Mouse (Mus musculus) midbrain, postnatal 0 days (tissue): ENCODE data around the gene Cers4. TPM values are rescaled to one million over a fixed set of nuclear protein-coding genes. Genes with fewer than 3 reads are reported as not detected.

Experiments
- ATAC-seq: fragments of 200-750 bp; cut with Nextera tagmentation; 2 replicates; pipeline ENCODE4 v1.8.0; 2017; ENCODE audit warnings: moderate number of reproducible peaks, mild to moderate bottlenecking, moderate TSS enrichment, moderate library complexity; ENCODE audit not compliant: low FRiP score
- DNase-seq: peaks from one replicate; pipeline ENCODE4 v3.0.0-alpha.2; 2015; ENCODE audit warnings: low spot score
- H3K27ac ChIP-seq: fragments of 300-500 bp; sonication (generic); 2 replicates; pipeline ENCODE4 v1.5.1; 2014; ENCODE audit warnings: low read depth, mild to moderate bottlenecking, low read length, mixed read lengths
- H3K27me3 ChIP-seq: fragments of 300-500 bp; sonication (generic); 2 replicates; pipeline ENCODE4 v1.6.1; 2014; ENCODE audit warnings: low read length, control low read depth, mixed read lengths; ENCODE audit not compliant: insufficient read depth
- H3K36me3 ChIP-seq: fragments of 300-500 bp; sonication (generic); 2 replicates; pipeline ENCODE4 v1.6.1; 2014; ENCODE audit warnings: low read length, control low read depth, mixed read lengths; ENCODE audit not compliant: insufficient read depth
- H3K4me1 ChIP-seq: fragments of 300-500 bp; sonication (generic); 2 replicates; pipeline ENCODE4 v1.6.1; 2014; ENCODE audit warnings: mild to moderate bottlenecking, control low read depth, antibody characterized with exemption, low read length, mixed read lengths; ENCODE audit not compliant: insufficient read depth
- H3K4me2 ChIP-seq: fragments of 300-500 bp; sonication (generic); 2 replicates; pipeline ENCODE4 v1.6.1; 2014; ENCODE audit warnings: low read depth, mild to moderate bottlenecking, low read length, mixed read lengths; ENCODE audit not compliant: poor library complexity, severe bottlenecking
- H3K4me3 ChIP-seq: fragments of 300-500 bp; sonication (generic); 2 replicates; pipeline ENCODE4 v1.5.1; 2014; ENCODE audit warnings: low read depth, mild to moderate bottlenecking, low read length, moderate library complexity
- H3K9ac ChIP-seq: fragments of 300-500 bp; sonication (generic); replicated peaks from 2 replicates; pipeline ENCODE4 v1.6.1; 2014; ENCODE audit warnings: mild to moderate bottlenecking, low read length, moderate library complexity, mixed read lengths; ENCODE audit not compliant: poor library complexity, severe bottlenecking
- H3K9me3 ChIP-seq: fragments of 300-500 bp; sonication (generic); 2 replicates; pipeline ENCODE4 v1.6.1; 2016; ENCODE audit warnings: low read length, control low read depth
- CTCF ChIP-seq: IDR thresholded peaks from 2 replicates; pipeline ENCODE4 v1.5.1; 2016; ENCODE audit warnings: antibody characterized with exemption, mild to moderate bottlenecking
- WGBS: fragments of 180-500 bp; shearing (Covaris S2); extraction: QIAGEN DNeasy Blood & Tissue Kit; methylation state at CpG from one replicate; pipeline ENCODE4 v1.1.7; 2014; 5-methylcytosine and 5-hydroxymethylcytosine counted together
- polyA plus RNA-seq: library from polyadenylated mRNA; unstranded; fragments of >200 nt; fragmentation: Nextera tagmentation; extraction: Ambion mirVana; gene quantifications from 2 replicates; pipeline ENCODE4 v1.2.1, GENCODE M21; 2015
- total RNA-seq: library from RNA; depleted of rRNA; stranded (reverse); fragments of >200 nt; gene quantifications from 2 replicates; pipeline ENCODE4 v1.2.3, GENCODE M21; 2014

The Cers4 gene
- total and polyA plus RNA-seq, 2 experiments from 2014 or later: 38.3 to 59.7 TPM

DNA sequence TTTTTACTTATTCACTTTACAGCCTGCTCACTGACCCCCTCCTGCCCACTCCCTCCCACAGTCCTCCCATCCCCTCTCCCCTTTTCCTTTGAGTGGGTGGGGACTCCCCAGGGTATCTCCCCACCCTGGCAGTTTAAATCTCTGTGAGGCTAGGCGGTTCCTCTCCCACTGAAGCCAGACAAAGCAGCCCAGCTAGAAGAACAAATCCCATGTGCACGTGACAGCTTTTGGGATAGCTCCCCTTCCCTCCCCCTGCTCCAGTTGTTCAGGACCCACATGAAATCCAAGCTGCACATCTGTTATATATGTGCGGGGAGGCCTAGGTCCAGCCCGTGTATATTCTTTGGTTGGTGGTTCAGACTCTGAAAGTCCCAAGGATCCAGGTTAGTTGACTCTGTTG lies 10.3 kb upstream of the Cers4 start:
- no peak for ATAC-seq
- 51% methylated on average over 4 of the region's 4 CpGs for WGBS

DNA sequence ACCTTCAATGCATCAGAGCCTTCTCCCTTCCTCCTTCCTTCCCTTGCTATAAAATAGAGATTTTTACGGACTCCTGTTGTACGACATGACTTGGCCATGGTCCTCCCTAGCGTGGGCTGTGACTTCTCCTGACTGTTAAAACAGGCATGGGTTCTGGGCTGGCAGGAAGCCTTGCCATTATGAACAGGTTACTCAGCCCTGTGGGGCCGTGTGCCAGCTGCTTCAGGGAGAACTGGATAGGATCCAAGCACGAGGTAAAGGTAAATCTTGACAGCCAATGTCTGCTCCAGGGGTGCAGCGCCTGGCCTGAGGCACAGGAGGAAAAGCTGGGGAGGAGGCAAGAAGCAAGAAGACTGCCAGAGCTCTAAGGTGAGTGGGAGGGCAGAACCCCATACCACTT lies 9.5 kb upstream of the Cers4 start:
- H3K4me3 ChIP-seq: no peak overlapping the region
- H3K27me3 ChIP-seq: no peaks in the 10 kb centered on the region
- H3K36me3 ChIP-seq: no peaks in the 10 kb centered on the region
- H3K9ac ChIP-seq: no peak overlapping the region
- H3K27ac ChIP-seq: no peak overlapping the region
- H3K4me2 ChIP-seq: no peak overlapping the region
- DNase-seq (peak; percentile 4), ATAC-seq (no peak)
- H3K9me3 ChIP-seq: no peaks in the 10 kb centered on the region
- 80% methylated on average over 6 of the region's 6 CpGs for WGBS
- H3K4me1 ChIP-seq: no peaks in the 10 kb centered on the region
- TF ChIP-seq CTCF: no peak

More for the DNA sequence above, 10.3 kb upstream of the Cers4 start:
- Histone ChIP-seq H3K9ac (no peak overlapping the region), H3K36me3 (no peaks in the 10 kb centered on the region), H3K9me3 (no peaks in the 10 kb centered on the region), H3K27me3 (no peaks in the 10 kb centered on the region), H3K4me1 (no peaks in the 10 kb centered on the region), H3K27ac (no peak overlapping the region), H3K4me2 (no peak overlapping the region), H3K4me3 (no peak overlapping the region)
- no peak for TF ChIP-seq CTCF
- DNase-seq: no peak

DNA sequence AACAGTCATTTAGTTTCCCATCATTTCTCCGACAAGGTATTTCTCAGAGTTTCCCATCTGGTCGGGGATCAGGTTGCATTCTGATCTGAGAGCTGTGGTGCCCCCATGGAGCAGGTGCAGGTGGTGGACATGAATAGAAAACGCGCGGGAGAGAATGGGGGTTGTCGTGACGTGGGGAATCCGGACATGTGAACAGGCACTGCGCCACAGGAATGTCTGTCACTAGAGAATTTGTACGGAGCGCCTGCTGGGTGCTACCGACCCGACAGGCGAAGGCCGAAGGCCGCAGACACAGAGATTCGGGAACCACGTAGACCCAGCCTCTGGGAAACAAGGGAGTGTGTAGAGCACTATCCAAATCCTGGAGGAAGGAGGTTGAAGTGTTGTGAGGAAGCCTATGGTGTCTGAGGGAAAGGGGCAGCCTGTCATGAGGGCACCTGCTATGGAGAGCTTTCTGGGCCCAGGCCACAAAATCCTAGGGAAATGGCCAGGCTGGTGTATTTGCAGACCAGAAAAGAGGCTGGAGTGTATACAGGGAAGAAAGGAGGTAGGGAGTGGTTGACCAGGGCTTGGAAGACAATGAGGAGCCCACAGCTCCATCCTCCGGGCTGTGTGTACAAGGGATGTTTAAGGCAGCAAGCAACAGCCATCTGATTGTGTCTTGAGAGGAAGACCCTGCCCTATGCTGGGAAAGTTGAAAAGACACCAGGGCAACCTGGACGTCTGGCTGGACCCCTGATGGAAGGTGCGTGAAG lies 1.0 kb downstream of the Cers4 start:
- Histone ChIP-seq H3K4me1 (peaks cover 15% of the 10 kb centered on the region; the same call in 1 of the 2 replicates), H3K4me3 (peak overlapping the region; percentile 60), H3K9ac (peak overlapping the region; percentile 91), H3K9me3 (no peaks in the 10 kb centered on the region), H3K4me2 (peak overlapping the region; percentile 81), H3K27me3 (no peaks in the 10 kb centered on the region), H3K27ac (peak overlapping the region; percentile 92), H3K36me3 (no peaks in the 10 kb centered on the region)
- ATAC-seq (peak; percentile 83), DNase-seq (peak; percentile 73)
- 6% methylated on average over 21 of the region's 21 CpGs for WGBS
- TF ChIP-seq CTCF: no peak; the same call in 1 of the 2 replicates

DNA sequence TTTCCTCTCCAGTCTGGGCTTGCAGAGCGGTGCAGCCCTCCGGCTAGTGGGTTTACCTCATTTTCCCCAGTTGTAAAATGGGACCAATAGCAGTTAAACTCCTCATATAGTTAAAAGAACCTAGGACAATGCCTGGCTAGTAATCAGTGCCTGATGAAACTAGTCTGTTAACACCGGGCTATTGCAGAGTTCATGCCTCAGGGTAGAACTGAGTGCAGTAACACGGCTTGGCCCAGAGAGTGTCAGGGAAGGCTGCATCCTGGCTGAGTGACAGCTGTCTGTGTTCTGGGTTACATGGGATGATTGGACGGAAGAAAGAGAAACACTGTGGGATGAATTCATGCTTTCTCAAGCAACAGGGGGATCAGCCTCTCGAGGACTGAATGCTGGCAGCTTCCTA lies 3.1 kb downstream of the Cers4 start:
- ATAC-seq: no peak
- Histone ChIP-seq H3K9ac (no peak overlapping the region), H3K27ac (no peak overlapping the region), H3K9me3 (no peaks in the 10 kb centered on the region), H3K36me3 (no peaks in the 10 kb centered on the region), H3K4me1 (peaks cover 15% of the 10 kb centered on the region; the same call in 1 of the 2 replicates), H3K4me3 (no peak overlapping the region), H3K4me2 (peak overlapping the region; percentile 1; the same call in 1 of the 2 replicates), H3K27me3 (no peaks in the 10 kb centered on the region)
- TF ChIP-seq CTCF: no peak
- 59% methylated on average over 6 of the region's 6 CpGs for WGBS
- no peak for DNase-seq

DNA sequence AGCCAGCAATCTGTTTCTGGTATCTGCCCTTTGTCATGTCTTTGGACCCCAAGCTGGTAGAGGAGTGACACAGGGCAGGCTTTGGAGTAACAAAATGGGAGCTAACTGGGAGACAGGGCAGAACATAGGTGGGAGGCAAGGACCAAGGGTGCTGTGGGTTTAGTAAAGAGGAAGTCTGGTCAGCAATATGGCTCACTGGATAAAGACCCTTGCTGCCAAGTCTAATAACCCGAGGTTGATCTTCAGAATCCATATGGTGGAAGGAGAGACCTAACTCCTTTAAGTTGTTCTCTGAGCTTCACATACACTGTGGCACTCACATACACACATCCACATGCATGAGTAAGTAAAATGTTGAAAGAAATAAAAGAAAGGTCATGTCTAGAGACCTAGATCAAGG lies 4.8 kb downstream of the Cers4 start:
- Histone ChIP-seq H3K36me3 (no peaks in the 10 kb centered on the region), H3K4me3 (no peak overlapping the region), H3K9ac (no peak overlapping the region), H3K4me1 (peaks cover 15% of the 10 kb centered on the region; the same call in 1 of the 2 replicates), H3K4me2 (no peak overlapping the region), H3K27ac (no peak overlapping the region), H3K27me3 (no peaks in the 10 kb centered on the region), H3K9me3 (no peaks in the 10 kb centered on the region)
- no peak for DNase-seq
- 92% methylated on average over 1 of the region's 1 CpGs for WGBS
- TF ChIP-seq CTCF: no peak
- no peak for ATAC-seq

DNA sequence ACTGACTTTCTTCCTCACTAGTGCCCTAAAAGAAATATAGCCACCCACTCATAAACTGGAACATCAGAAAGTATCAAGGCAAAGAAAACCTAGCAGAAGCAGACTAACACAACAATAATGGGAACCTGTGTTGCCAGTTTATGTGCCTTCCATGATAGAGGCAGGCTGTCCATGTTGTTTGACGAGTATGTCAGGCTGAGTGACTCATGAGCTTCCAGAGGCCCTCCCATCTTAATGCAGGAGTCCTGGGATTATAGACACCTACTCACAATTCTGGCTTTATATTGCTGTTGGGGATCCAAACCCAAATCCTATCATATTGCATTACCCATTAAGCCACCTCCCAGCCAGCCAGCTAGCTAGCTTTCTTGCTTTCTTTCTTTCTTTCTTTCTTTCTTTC lies 12.5 kb downstream of the Cers4 start:
- H3K4me1 ChIP-seq: no peaks in the 10 kb centered on the region

More for the DNA sequence above, 12.5 kb downstream of the Cers4 start:
- Histone ChIP-seq H3K9me3 (no peaks in the 10 kb centered on the region), H3K27ac (no peak overlapping the region), H3K27me3 (no peaks in the 10 kb centered on the region), H3K36me3 (no peaks in the 10 kb centered on the region; the same call in 1 of the 2 replicates), H3K9ac (no peak overlapping the region), H3K4me3 (no peak overlapping the region), H3K4me2 (no peak overlapping the region)
- no peak for DNase-seq
- ATAC-seq: no peak
- TF ChIP-seq CTCF: no peak
- 81% methylated on average over 1 of the region's 1 CpGs for WGBS
